Mouse (Mus musculus) midbrain, embryonic 15.5 days (tissue): ENCODE measurements around the gene Atp1b1. TPM values are rescaled to one million over a fixed set of nuclear protein-coding genes. Genes with fewer than 3 reads are reported as not detected.
A peak's percentile ranks its signal among the peaks of the same experiment; 100 is the strongest.

ENCODE experiments used
- ATAC-seq: fragments of 200-750 bp; cut with Nextera tagmentation; replicated peaks from 2 replicates; pipeline ENCODE4 v1.8.0; 2017; ENCODE audit warnings: moderate TSS enrichment
- H3K27ac ChIP-seq: fragments of 300-500 bp; sonication (generic); 2 replicates; pipeline ENCODE4 v1.5.1; 2015; ENCODE audit warnings: mild to moderate bottlenecking, inconsistent platforms
- H3K27me3 ChIP-seq: fragments of 300-500 bp; sonication (generic); replicated peaks from 2 replicates; pipeline ENCODE4 v1.6.1; 2015; ENCODE audit warnings: inconsistent platforms
- H3K36me3 ChIP-seq: fragments of 300-500 bp; sonication (generic); replicated peaks from 2 replicates; pipeline ENCODE4 v1.6.1; 2015; ENCODE audit warnings: inconsistent platforms
- H3K4me1 ChIP-seq: fragments of 300-500 bp; sonication (generic); 2 replicates; pipeline ENCODE4 v1.6.1; 2015; ENCODE audit warnings: inconsistent platforms
- H3K4me2 ChIP-seq: fragments of 300-500 bp; sonication (generic); 2 replicates; pipeline ENCODE4 v1.6.1; 2015; ENCODE audit warnings: inconsistent platforms, mild to moderate bottlenecking, moderate library complexity
- H3K4me3 ChIP-seq: fragments of 300-500 bp; sonication (generic); 2 replicates; pipeline ENCODE4 v1.5.1; 2015; ENCODE audit warnings: mild to moderate bottlenecking, inconsistent platforms
- H3K9ac ChIP-seq: fragments of 300-500 bp; sonication (generic); 2 replicates; pipeline ENCODE4 v1.6.1; 2015; ENCODE audit warnings: mild to moderate bottlenecking, inconsistent platforms
- H3K9me3 ChIP-seq: fragments of 300-500 bp; sonication (generic); 2 replicates; pipeline ENCODE4 v1.6.1; 2016; ENCODE audit warnings: inconsistent platforms
- WGBS: fragments of 180-500 bp; shearing (Covaris S2); methylation state at CpG from one replicate; pipeline ENCODE4 v1.1.7; 2015; ENCODE audit warnings: mixed read lengths; 5-methylcytosine and 5-hydroxymethylcytosine counted together
- polyA plus RNA-seq: library from polyadenylated mRNA; unstranded; fragments of >200 nt; fragmentation: Nextera tagmentation; extraction: Ambion mirVana; gene quantifications from 2 replicates; pipeline ENCODE4 v1.2.1, GENCODE M21; 2015

Gene Atp1b1
- polyA plus RNA-seq, 1 experiment from 2014 or later: 210 TPM

- ATAC-seq: no peak
- WGBS: 91% methylated on average over 5 of the region's 5 CpGs
Observed at GRCm38 (mm10) chr1:164480755-164481644, 22.8 kb upstream of the Atp1b1 start.

DNA sequence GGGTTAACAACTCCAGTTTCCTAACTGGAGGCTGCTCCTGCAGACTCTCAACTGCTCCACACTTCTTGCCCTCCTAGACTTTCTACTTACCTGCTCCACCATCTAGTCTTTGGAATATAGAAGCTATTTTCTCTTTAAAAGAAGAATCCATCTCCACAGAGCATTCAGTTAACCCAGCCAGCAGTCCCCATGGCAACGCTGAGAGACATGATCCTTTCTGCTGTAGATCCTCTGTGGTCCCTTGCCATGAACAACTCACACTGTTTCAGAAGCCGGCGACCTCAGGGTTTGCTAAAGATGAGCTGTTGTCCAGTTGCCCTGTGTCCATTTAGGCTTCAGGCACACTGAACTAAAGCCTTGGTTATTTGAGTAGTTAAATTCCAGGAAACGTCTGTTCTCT lies 17.7 kb upstream of the Atp1b1 start:
- ATAC-seq: no peak
- no peaks in the 10 kb centered on the region for H3K36me3 ChIP-seq
- no peak overlapping the region for H3K9ac ChIP-seq
- no peaks in the 10 kb centered on the region for H3K9me3 ChIP-seq
- no peaks in the 10 kb centered on the region for H3K27me3 ChIP-seq
- no peak overlapping the region for H3K4me3 ChIP-seq
- no peak overlapping the region for H3K27ac ChIP-seq
- peaks cover 9% of the 10 kb centered on the region for H3K4me1 ChIP-seq
- H3K4me2 ChIP-seq: no peak overlapping the region
- WGBS: 86% methylated on average over 4 of the region's 4 CpGs

More at GRCm38 (mm10) chr1:164480755-164481644, 22.8 kb upstream of the Atp1b1 start:
- H3K27me3 ChIP-seq: no peaks in the 10 kb centered on the region
- H3K4me2 ChIP-seq: no peak overlapping the region
- no peak overlapping the region for H3K4me3 ChIP-seq
- H3K4me1 ChIP-seq: no peaks in the 10 kb centered on the region
- H3K36me3 ChIP-seq: no peaks in the 10 kb centered on the region
- no peak overlapping the region for H3K9ac ChIP-seq
- H3K27ac ChIP-seq: no peak overlapping the region
- H3K9me3 ChIP-seq: no peaks in the 10 kb centered on the region

GRCm38 (mm10) chr1:164474778-164475511 lies 16.8 kb upstream of the Atp1b1 start:
- Histone ChIP-seq H3K9ac (no peak overlapping the region), H3K4me2 (no peak overlapping the region), H3K4me1 (peaks cover 9% of the 10 kb centered on the region), H3K9me3 (no peaks in the 10 kb centered on the region), H3K27ac (peak overlapping the region; percentile 39; the same call in 1 of the 2 replicates), H3K27me3 (no peaks in the 10 kb centered on the region), H3K4me3 (no peak overlapping the region), H3K36me3 (no peaks in the 10 kb centered on the region)
- 52% methylated on average over 7 of the region's 7 CpGs for WGBS
- ATAC-seq: peak; percentile 91

GRCm38 (mm10) chr1:164474310-164474709 lies 16.2 kb upstream of the Atp1b1 start:
- no peaks in the 10 kb centered on the region for H3K36me3 ChIP-seq
- H3K4me3 ChIP-seq: no peak overlapping the region
- no peak overlapping the region for H3K27ac ChIP-seq
- 89% methylated on average over 6 of the region's 6 CpGs for WGBS
- H3K9ac ChIP-seq: no peak overlapping the region
- ATAC-seq: peak; percentile 9; the same call in 1 of the 2 replicates
- H3K4me1 ChIP-seq: peaks cover 9% of the 10 kb centered on the region
- no peak overlapping the region for H3K4me2 ChIP-seq
- H3K27me3 ChIP-seq: no peaks in the 10 kb centered on the region
- H3K9me3 ChIP-seq: no peaks in the 10 kb centered on the region

GRCm38 (mm10) chr1:164473398-164473797 lies 15.2 kb upstream of the Atp1b1 start:
- no peak overlapping the region for H3K4me3 ChIP-seq
- no peak; the same call in 1 of the 2 replicates for ATAC-seq
- no peaks in the 10 kb centered on the region for H3K36me3 ChIP-seq
- H3K9ac ChIP-seq: no peak overlapping the region
- H3K4me2 ChIP-seq: no peak overlapping the region
- no peak overlapping the region for H3K27ac ChIP-seq
- no peaks in the 10 kb centered on the region for H3K27me3 ChIP-seq
- peaks cover 9% of the 10 kb centered on the region for H3K4me1 ChIP-seq
- H3K9me3 ChIP-seq: no peaks in the 10 kb centered on the region
- 91% methylated on average over 7 of the region's 7 CpGs for WGBS

DNA sequence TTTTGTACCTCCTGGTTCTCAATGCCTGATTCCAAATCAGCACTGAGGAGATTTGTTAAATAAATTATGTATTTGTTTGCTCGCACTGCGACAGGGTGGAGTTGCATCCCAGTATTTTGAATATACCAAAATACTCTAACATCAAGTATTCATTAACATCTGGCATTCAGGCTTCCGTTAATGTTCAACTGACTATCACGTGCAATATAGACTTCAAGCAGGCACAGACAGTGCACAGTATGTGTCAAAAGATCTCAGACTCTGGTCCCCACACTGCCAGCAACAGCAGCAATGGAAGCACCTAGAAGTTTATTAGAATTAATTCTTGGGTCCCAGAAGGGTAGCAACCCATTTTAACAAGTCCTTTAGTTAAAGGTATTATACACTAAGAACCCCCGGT lies 13.5 kb upstream of the Atp1b1 start:
- no peaks in the 10 kb centered on the region for H3K36me3 ChIP-seq
- 92% methylated on average over 5 of the region's 5 CpGs for WGBS
- no peak for ATAC-seq
- no peaks in the 10 kb centered on the region for H3K27me3 ChIP-seq
- no peak overlapping the region for H3K27ac ChIP-seq
- no peak overlapping the region for H3K9ac ChIP-seq
- peaks cover 9% of the 10 kb centered on the region for H3K4me1 ChIP-seq
- H3K4me3 ChIP-seq: no peak overlapping the region
- no peak overlapping the region for H3K4me2 ChIP-seq
- H3K9me3 ChIP-seq: no peaks in the 10 kb centered on the region

DNA sequence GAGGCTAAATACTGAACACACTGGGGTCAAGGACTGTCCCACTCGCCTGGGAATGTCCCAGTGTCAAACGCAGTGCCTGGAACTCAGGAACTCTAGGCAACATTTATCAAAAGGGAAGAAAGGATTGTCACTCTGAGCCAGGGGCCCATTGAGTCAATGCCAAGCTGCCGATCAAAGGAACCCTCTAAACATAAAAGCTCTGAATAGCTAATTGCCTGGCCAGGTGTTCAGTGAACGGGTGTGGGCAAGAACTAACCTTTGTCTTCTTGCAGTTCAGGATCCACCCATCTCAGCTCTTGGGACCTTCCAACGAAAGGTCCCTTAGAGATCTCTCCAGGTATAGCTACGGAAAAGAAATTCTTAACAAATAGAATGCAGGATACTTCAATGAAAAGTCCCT lies 12.8 kb upstream of the Atp1b1 start:
- 64% methylated on average over 6 of the region's 6 CpGs for WGBS
- Histone ChIP-seq H3K9me3 (no peaks in the 10 kb centered on the region), H3K4me2 (no peak overlapping the region), H3K27ac (no peak overlapping the region), H3K36me3 (no peaks in the 10 kb centered on the region), H3K9ac (no peak overlapping the region), H3K27me3 (no peaks in the 10 kb centered on the region), H3K4me1 (peaks cover 9% of the 10 kb centered on the region), H3K4me3 (no peak overlapping the region)
- no peak for ATAC-seq

DNA sequence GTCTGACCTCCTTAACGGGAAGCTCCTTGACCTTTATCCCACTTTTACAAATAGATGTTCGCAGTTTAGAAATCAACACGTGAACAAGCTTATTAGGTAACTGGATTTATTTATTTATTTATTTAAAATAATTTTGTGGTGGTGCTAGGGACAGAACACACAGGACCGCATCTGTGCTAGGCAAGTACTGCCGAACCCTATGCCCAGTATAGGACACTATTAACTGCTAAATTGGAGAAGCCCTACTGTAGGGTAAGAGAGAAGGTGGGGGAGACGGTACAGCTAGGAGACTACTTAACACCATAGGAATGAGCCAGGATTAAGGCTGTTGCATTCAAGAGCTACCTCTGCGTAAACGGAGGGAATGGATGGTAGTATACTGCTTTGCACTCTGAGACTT lies 10.2 kb upstream of the Atp1b1 start:
- Histone ChIP-seq H3K27me3 (no peaks in the 10 kb centered on the region), H3K9me3 (no peaks in the 10 kb centered on the region), H3K4me3 (no peak overlapping the region), H3K9ac (no peak overlapping the region), H3K36me3 (no peaks in the 10 kb centered on the region), H3K27ac (no peak overlapping the region), H3K4me1 (no peaks in the 10 kb centered on the region), H3K4me2 (no peak overlapping the region)
- 80% methylated on average over 8 of the region's 8 CpGs for WGBS
- ATAC-seq: peak; percentile 53; the same call in 1 of the 2 replicates

DNA sequence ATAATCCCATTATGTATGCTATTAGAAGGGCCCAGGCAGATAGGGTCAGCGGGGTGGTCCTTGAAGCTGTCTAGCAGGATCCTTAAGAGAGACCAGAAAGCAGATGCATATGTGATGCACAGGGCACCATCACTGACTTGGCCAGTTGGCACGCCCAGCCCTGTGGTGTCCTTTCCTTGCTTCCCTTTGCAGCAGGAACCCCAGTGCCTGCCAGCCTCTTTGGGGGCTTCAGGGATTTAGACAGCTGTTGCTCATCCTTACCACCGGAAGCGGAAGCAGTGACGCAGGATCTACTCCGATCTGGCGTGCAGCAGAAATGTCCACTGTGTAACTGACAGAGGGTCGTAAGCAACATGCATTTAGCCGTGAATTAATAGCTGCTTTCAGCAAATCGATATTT lies 9.3 kb upstream of the Atp1b1 start:
- ATAC-seq: no peak
- WGBS: 85% methylated on average over 10 of the region's 10 CpGs
- no peaks in the 10 kb centered on the region for H3K4me1 ChIP-seq
- no peaks in the 10 kb centered on the region for H3K36me3 ChIP-seq
- no peak overlapping the region for H3K27ac ChIP-seq
- no peak overlapping the region for H3K9ac ChIP-seq
- H3K4me2 ChIP-seq: no peak overlapping the region
- H3K27me3 ChIP-seq: no peaks in the 10 kb centered on the region
- no peaks in the 10 kb centered on the region for H3K9me3 ChIP-seq
- H3K4me3 ChIP-seq: no peak overlapping the region

DNA sequence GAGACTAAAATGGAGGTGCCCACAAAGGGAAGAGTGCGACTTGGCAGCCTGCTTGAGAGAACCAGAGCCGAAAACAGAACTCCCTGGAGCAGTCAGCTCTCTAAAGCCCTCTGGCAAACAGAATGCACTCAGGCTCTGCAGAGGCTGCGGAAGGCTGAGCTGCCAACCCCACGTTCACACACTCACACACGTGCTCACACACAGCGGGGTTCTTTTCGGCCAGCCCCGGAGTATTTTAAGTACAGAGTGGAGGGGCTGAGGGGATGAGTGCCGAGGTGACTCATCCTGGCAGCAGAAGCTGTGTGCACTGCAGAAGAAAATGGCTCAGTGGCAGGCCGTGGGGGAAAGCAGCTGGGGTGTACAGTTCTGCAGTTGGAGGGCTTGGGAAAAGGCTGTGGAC lies 3.6 kb upstream of the Atp1b1 start:
- H3K4me2 ChIP-seq: peak overlapping the region; percentile 32; the same call in 1 of the 2 replicates
- peaks cover 30% of the 10 kb centered on the region for H3K4me1 ChIP-seq
- H3K9ac ChIP-seq: peak overlapping the region; percentile 12; the same call in 1 of the 2 replicates
- no peak overlapping the region for H3K4me3 ChIP-seq
- no peaks in the 10 kb centered on the region for H3K27me3 ChIP-seq
- H3K27ac ChIP-seq: 0 out of 2 replicates have a peak overlapping the region, but pooled peaks have one; percentile 25
- H3K36me3 ChIP-seq: no peaks in the 10 kb centered on the region
- ATAC-seq: no peak
- H3K9me3 ChIP-seq: no peaks in the 10 kb centered on the region
- WGBS: 23% methylated on average over 10 of the region's 10 CpGs

GRCm38 (mm10) chr1:164460921-164461697 lies 3.0 kb upstream of the Atp1b1 start:
- ATAC-seq: no peak
- Histone ChIP-seq H3K27me3 (no peaks in the 10 kb centered on the region), H3K9me3 (no peaks in the 10 kb centered on the region), H3K4me3 (no peak overlapping the region), H3K27ac (no peak overlapping the region), H3K4me1 (peaks cover 33% of the 10 kb centered on the region), H3K36me3 (no peaks in the 10 kb centered on the region), H3K4me2 (peak overlapping the region; percentile 32; the same call in 1 of the 2 replicates), H3K9ac (peak overlapping the region; percentile 12; the same call in 1 of the 2 replicates)
- 78% methylated on average over 13 of the region's 13 CpGs for WGBS
